Mouse (Mus musculus) olfactory bulb, adult 2 months (tissue): ENCODE measurements around the gene Hibadh. TPM values are rescaled to one million over a fixed set of nuclear protein-coding genes. Genes with fewer than 3 reads are reported as not detected.
"Not testable (repeated sequence)": the region's sequence is repeated elsewhere in the genome, so short reads cannot be mapped to it uniquely, and the experiment has no call there.

ENCODE experiments used
- H3K27ac ChIP-seq: fragments of 200-500 bp; 2 replicates; pipeline ENCODE4 v1.5.1; 2012; ENCODE audit warnings: low read depth, low read length; ENCODE audit not compliant: insufficient read depth
- H3K4me1 ChIP-seq: fragments of 200-500 bp; 2 replicates; pipeline ENCODE4 v1.6.1; 2012; ENCODE audit warnings: low read length; ENCODE audit not compliant: control insufficient read depth, insufficient read depth
- H3K4me3 ChIP-seq: fragments of 200-500 bp; 2 replicates; pipeline ENCODE4 v1.5.1; 2012; ENCODE audit warnings: mild to moderate bottlenecking, low read depth, low read length, moderate library complexity; ENCODE audit not compliant: insufficient read depth
- CTCF ChIP-seq: fragments of 200-500 bp; IDR thresholded peaks from 2 replicates; pipeline ENCODE4 v1.5.1; 2012; ENCODE audit warnings: low read depth, mild to moderate bottlenecking, low read length, moderate library complexity; ENCODE audit not compliant: insufficient read depth
- POLR2A ChIP-seq: fragments of 200-500 bp; IDR thresholded peaks from 2 replicates; pipeline ENCODE4 v1.6.1; 2012; ENCODE audit warnings: mild to moderate bottlenecking, low read depth, low read length, moderate library complexity; ENCODE audit not compliant: insufficient read depth
- WGBS: fragments of 180-500 bp; shearing (Covaris S2); methylation state at CpG from one replicate; pipeline ENCODE4 v1.1.7; 2018; 5-methylcytosine and 5-hydroxymethylcytosine counted together
- polyA plus RNA-seq: library from polyadenylated mRNA; stranded (reverse); fragments of >200 nt; gene quantifications from 2 replicates; pipeline ENCODE4 v1.2.4, GENCODE M21; 2012; ENCODE audit warnings: low replicate concordance; ENCODE audit not compliant: missing spikeins, insufficient read depth, insufficient read length

Hibadh gene
- polyA plus RNA-seq = 556 TPM in 1 of 2 replicates, not detected in the other

GRCm38 (mm10) chr6:52640224-52640712 is at the start of gene Hibadh:
Gene Hibadh (minus strand): TSS chr6:52640389.
- WGBS = under 1% methylated on average over 34 of the region's 34 CpGs
- H3K4me1 ChIP-seq = peaks cover 2% of the 10 kb centered on the region; the same call in 1 of the 2 replicates
- H3K4me3 ChIP-seq = peak within 1 kb of the TSS; percentile 59
- H3K27ac ChIP-seq = peak within 1 kb of the TSS; percentile 88
- TF ChIP-seq CTCF (no peak), POLR2A (peak; percentile 88)

GRCm38 (mm10) chr6:52686901-52687500 is 46.8 kb upstream of the Hibadh start:
- no peak for TF ChIP-seq CTCF
- no peak overlapping the region for H3K27ac ChIP-seq
- 55% methylated on average over 5 of the region's 5 CpGs for WGBS
- H3K4me1 ChIP-seq = no peaks in the 10 kb centered on the region
- no peak overlapping the region for H3K4me3 ChIP-seq

GRCm38 (mm10) chr6:52682607-52683006 is 42.4 kb upstream of the Hibadh start:
- Histone ChIP-seq H3K4me3 (no peak overlapping the region), H3K27ac (no peak overlapping the region), H3K4me1 (peaks cover 8% of the 10 kb centered on the region)
- 79% methylated on average over 3 of the region's 3 CpGs for WGBS
- TF ChIP-seq CTCF (no peak), POLR2A (no peak)

- Histone ChIP-seq H3K27ac (no peak overlapping the region), H3K4me3 (no peak overlapping the region), H3K4me1 (peaks cover 8% of the 10 kb centered on the region)
- 86% methylated on average over 6 of the region's 6 CpGs for WGBS
- TF ChIP-seq POLR2A (no peak), CTCF (no peak)
These were observed 41.8 kb upstream of the Hibadh start for GRCm38 (mm10) chr6:52681847-52682485.

- Histone ChIP-seq H3K4me1 (peaks cover 8% of the 10 kb centered on the region), H3K27ac (peak overlapping the region; percentile 82; the same call in 1 of the 2 replicates), H3K4me3 (no peak overlapping the region)
- TF ChIP-seq POLR2A = no peak
- no peak for TF ChIP-seq CTCF
- 32% methylated on average over 8 of the region's 8 CpGs for WGBS
These were observed 40.4 kb upstream of the Hibadh start for GRCm38 (mm10) chr6:52680458-52681032.

- no peak overlapping the region for H3K4me3 ChIP-seq
- H3K27ac ChIP-seq = peak overlapping the region; percentile 44; the same call in 1 of the 2 replicates
- TF ChIP-seq CTCF (no peak), POLR2A (no peak)
- 71% methylated on average over 9 of the region's 9 CpGs for WGBS
- peaks cover 8% of the 10 kb centered on the region for H3K4me1 ChIP-seq
These were observed 39.4 kb upstream of the Hibadh start for GRCm38 (mm10) chr6:52679565-52679964.

- H3K4me1 ChIP-seq, H3K4me3 ChIP-seq, H3K27ac ChIP-seq: not testable (repeated sequence)
- WGBS = 86% methylated on average over 4 of the region's 4 CpGs
These were observed 37.3 kb upstream of the Hibadh start for GRCm38 (mm10) chr6:52677534-52677933.

- WGBS = 73% methylated on average over 4 of the region's 4 CpGs
- Histone ChIP-seq H3K27ac (no peak overlapping the region), H3K4me1 (peaks cover 8% of the 10 kb centered on the region), H3K4me3 (no peak overlapping the region)
- TF ChIP-seq POLR2A (no peak), CTCF (no peak)
These were observed 35.2 kb upstream of the Hibadh start for GRCm38 (mm10) chr6:52675222-52675921.

- no peak for TF ChIP-seq POLR2A
- TF ChIP-seq CTCF = no peak
- no peak overlapping the region for H3K27ac ChIP-seq
- WGBS = 76% methylated on average over 12 of the region's 12 CpGs
- H3K4me3 ChIP-seq = no peak overlapping the region
- H3K4me1 ChIP-seq = peaks cover 3% of the 10 kb centered on the region; the same call in 1 of the 2 replicates
These were observed 34.4 kb upstream of the Hibadh start for GRCm38 (mm10) chr6:52674541-52674940.
